Mouse (Mus musculus) hindbrain, embryonic 14.5 days (tissue): ENCODE results near the gene Ppp1r11. TPM values are rescaled to one million over a fixed set of nuclear protein-coding genes. Genes with fewer than 3 reads are reported as not detected.

Source experiments
- ATAC-seq: fragments of 200-750 bp; cut with Nextera tagmentation; 2 replicates; pipeline ENCODE4 v1.8.0; 2017; ENCODE audit warnings: moderate number of reproducible peaks, mild to moderate bottlenecking, moderate TSS enrichment, moderate library complexity; ENCODE audit not compliant: low FRiP score
- DNase-seq: peaks from one replicate; pipeline ENCODE4 v3.0.0-alpha.2; 2015; ENCODE audit warnings: low spot score
- H3K27ac ChIP-seq: fragments of 300-500 bp; sonication (generic); 2 replicates; pipeline ENCODE4 v1.5.1; 2014; ENCODE audit warnings: mild to moderate bottlenecking, moderate library complexity
- H3K27me3 ChIP-seq: fragments of 300-500 bp; sonication (generic); 2 replicates; pipeline ENCODE4 v1.6.1; 2014; ENCODE audit warnings: mild to moderate bottlenecking, low read length, mixed read lengths; ENCODE audit not compliant: control insufficient read depth, insufficient read depth
- H3K36me3 ChIP-seq: fragments of 300-500 bp; sonication (generic); replicated peaks from 2 replicates; pipeline ENCODE4 v1.6.1; 2014; ENCODE audit not compliant: control insufficient read depth, insufficient read depth
- H3K4me1 ChIP-seq: fragments of 300-500 bp; sonication (generic); replicated peaks from 2 replicates; pipeline ENCODE4 v1.6.1; 2014; ENCODE audit warnings: antibody characterized with exemption, low read length, mixed read lengths; ENCODE audit not compliant: control insufficient read depth, insufficient read depth
- H3K4me2 ChIP-seq: fragments of 300-500 bp; sonication (generic); replicated peaks from 2 replicates; pipeline ENCODE4 v1.6.1; 2014; ENCODE audit warnings: mild to moderate bottlenecking, moderate library complexity
- H3K4me3 ChIP-seq: fragments of 300-500 bp; sonication (generic); replicated peaks from 2 replicates; pipeline ENCODE4 v1.5.1; 2014; ENCODE audit warnings: mild to moderate bottlenecking, low read length
- H3K9ac ChIP-seq: fragments of 300-500 bp; sonication (generic); 2 replicates; pipeline ENCODE4 v1.6.1; 2014
- H3K9me3 ChIP-seq: fragments of 300-500 bp; sonication (generic); 2 replicates; pipeline ENCODE4 v1.6.1; 2016; ENCODE audit warnings: low read length; ENCODE audit not compliant: control insufficient read depth
- whole genome bisulfite sequencing: fragments of 180-500 bp; shearing (Covaris S2); extraction: QIAGEN DNeasy Blood & Tissue Kit; methylation state at CpG from one replicate; pipeline ENCODE4 v1.1.7; 2014; 5-methylcytosine and 5-hydroxymethylcytosine counted together
- polyA plus RNA-seq: library from polyadenylated mRNA; unstranded; fragments of >200 nt; fragmentation: Nextera tagmentation; extraction: Ambion mirVana; gene quantifications from 2 replicates; pipeline ENCODE4 v1.2.1, GENCODE M21; 2014

Ppp1r11 gene
- polyA plus RNA-seq, 1 experiment from 2014 or later: 191 TPM

GRCm38 (mm10) chr17:36970316-36970890 lies 18.9 kb upstream of the Ppp1r11 start:
- ATAC-seq: no peak

GRCm38 (mm10) chr17:36966875-36967274 lies 15.3 kb upstream of the Ppp1r11 start:
- Histone ChIP-seq H3K9ac (no peak overlapping the region), H3K4me2 (no peak overlapping the region), H3K4me1 (no peaks in the 10 kb centered on the region), H3K27me3 (no peaks in the 10 kb centered on the region), H3K27ac (no peak overlapping the region), H3K36me3 (no peaks in the 10 kb centered on the region), H3K4me3 (no peak overlapping the region), H3K9me3 (no peaks in the 10 kb centered on the region)
- WGBS: 94% methylated on average over 1 of the region's 1 CpGs
- DNase-seq: no peak
- ATAC-seq: no peak

More at GRCm38 (mm10) chr17:36970316-36970890, 18.9 kb upstream of the Ppp1r11 start:
- Histone ChIP-seq H3K9me3 (no peaks in the 10 kb centered on the region), H3K4me3 (no peak overlapping the region), H3K36me3 (no peaks in the 10 kb centered on the region), H3K4me1 (no peaks in the 10 kb centered on the region), H3K27me3 (no peaks in the 10 kb centered on the region), H3K9ac (no peak overlapping the region), H3K27ac (no peak overlapping the region), H3K4me2 (no peak overlapping the region)
- DNase-seq: no peak
- WGBS: 88% methylated on average over 14 of the region's 14 CpGs

- 75% methylated on average over 1 of the region's 1 CpGs for WGBS
- peaks cover 11% of the 10 kb centered on the region for H3K4me1 ChIP-seq
- DNase-seq (no peak), ATAC-seq (no peak)
- H3K9ac ChIP-seq: no peak overlapping the region
- H3K27ac ChIP-seq: no peak overlapping the region
- H3K9me3 ChIP-seq: no peaks in the 10 kb centered on the region
- 0 out of 2 replicates have a peak, but pooled peaks cover 8% of the 10 kb centered on the region for H3K36me3 ChIP-seq
- H3K4me3 ChIP-seq: no peak overlapping the region
- H3K27me3 ChIP-seq: no peaks in the 10 kb centered on the region
- H3K4me2 ChIP-seq: no peak overlapping the region
These were observed 9.6 kb upstream of the Ppp1r11 start for GRCm38 (mm10) chr17:36961125-36961524.

GRCm38 (mm10) chr17:36958884-36959283 lies 7.3 kb upstream of the Ppp1r11 start:
- Histone ChIP-seq H3K36me3 (peaks cover 21% of the 10 kb centered on the region), H3K4me3 (peak overlapping the region; percentile 65), H3K9ac (peak overlapping the region; percentile 68), H3K4me1 (peaks cover 11% of the 10 kb centered on the region), H3K27me3 (no peaks in the 10 kb centered on the region), H3K9me3 (no peaks in the 10 kb centered on the region), H3K4me2 (peak overlapping the region; percentile 85), H3K27ac (peak overlapping the region; percentile 68)
- 10% methylated on average over 12 of the region's 12 CpGs for WGBS
- DNase-seq (no peak), ATAC-seq (no peak)

- ATAC-seq: peak; percentile 98
- WGBS: under 1% methylated on average over 46 of the region's 46 CpGs
- H3K4me2 ChIP-seq: peak within 1 kb of the TSS; percentile 85
- H3K9me3 ChIP-seq: no peaks in the 10 kb centered on the region
- peak within 1 kb of the TSS; percentile 83 for H3K27ac ChIP-seq
- no peaks in the 10 kb centered on the region for H3K27me3 ChIP-seq
- peak within 1 kb of the TSS; percentile 65 for H3K4me3 ChIP-seq
- peaks cover 11% of the 10 kb centered on the region for H3K4me1 ChIP-seq
- peak; percentile 99 for DNase-seq
- H3K36me3 ChIP-seq: peaks cover 27% of the 10 kb centered on the region
- H3K9ac ChIP-seq: peak within 1 kb of the TSS; percentile 68
These were observed 6.6 kb upstream of the Ppp1r11 start, which contains the start of the genes Znrd1 and Znrd1as for GRCm38 (mm10) chr17:36957999-36958743. Gene Znrd1 (minus strand): TSS chr17:36958559. Gene Znrd1as (plus strand): TSS chr17:36958592.

- no peaks in the 10 kb centered on the region for H3K27me3 ChIP-seq
- peaks cover 40% of the 10 kb centered on the region for H3K36me3 ChIP-seq
- peaks cover 16% of the 10 kb centered on the region for H3K4me1 ChIP-seq
- no peak overlapping the region for H3K27ac ChIP-seq
- H3K9me3 ChIP-seq: no peaks in the 10 kb centered on the region
- no peak overlapping the region for H3K4me2 ChIP-seq
- no peak for ATAC-seq
- H3K9ac ChIP-seq: no peak overlapping the region
- no peak for DNase-seq
- no peak overlapping the region for H3K4me3 ChIP-seq
- WGBS: 85% methylated on average over 1 of the region's 1 CpGs
These were observed 1.5 kb upstream of the Ppp1r11 start for GRCm38 (mm10) chr17:36953062-36953461.

- no peak for ATAC-seq
- 82% methylated on average over 2 of the region's 2 CpGs for WGBS
These were observed 1.1 kb upstream of the Ppp1r11 start for GRCm38 (mm10) chr17:36952631-36953030.

GRCm38 (mm10) chr17:36949265-36949664 lies 2.3 kb downstream of the Ppp1r11 start:
- no peak for DNase-seq
- Histone ChIP-seq H3K4me3 (no peak overlapping the region), H3K4me2 (no peak overlapping the region), H3K4me1 (peaks cover 17% of the 10 kb centered on the region), H3K9me3 (no peaks in the 10 kb centered on the region), H3K9ac (no peak overlapping the region), H3K27ac (no peak overlapping the region), H3K27me3 (peaks cover 12% of the 10 kb centered on the region), H3K36me3 (peaks cover 22% of the 10 kb centered on the region)
- WGBS: 93% methylated on average over 8 of the region's 8 CpGs
- ATAC-seq: no peak

More at GRCm38 (mm10) chr17:36952631-36953030, 1.1 kb upstream of the Ppp1r11 start:
- H3K36me3 ChIP-seq: peaks cover 40% of the 10 kb centered on the region
- peaks cover 15% of the 10 kb centered on the region for H3K4me1 ChIP-seq
- H3K9me3 ChIP-seq: no peaks in the 10 kb centered on the region
- no peak for DNase-seq
- H3K4me2 ChIP-seq: no peak overlapping the region
- H3K27me3 ChIP-seq: no peaks in the 10 kb centered on the region
- H3K27ac ChIP-seq: no peak overlapping the region
- no peak overlapping the region for H3K9ac ChIP-seq
- no peak overlapping the region for H3K4me3 ChIP-seq

GRCm38 (mm10) chr17:36948286-36948685 lies 3.3 kb downstream of the Ppp1r11 start:
- ATAC-seq (no peak), DNase-seq (no peak)
- H3K4me3 ChIP-seq: no peak overlapping the region
- H3K4me2 ChIP-seq: no peak overlapping the region
- no peak overlapping the region for H3K27ac ChIP-seq
- peaks cover 21% of the 10 kb centered on the region for H3K27me3 ChIP-seq
- no peak overlapping the region for H3K9ac ChIP-seq
- H3K4me1 ChIP-seq: peaks cover 17% of the 10 kb centered on the region
- H3K36me3 ChIP-seq: peaks cover 13% of the 10 kb centered on the region
- 95% methylated on average over 1 of the region's 1 CpGs for WGBS
- H3K9me3 ChIP-seq: no peaks in the 10 kb centered on the region
